37 mouse cellular contexts compared by ENCODE assay signal in the genomic region with DNA sequence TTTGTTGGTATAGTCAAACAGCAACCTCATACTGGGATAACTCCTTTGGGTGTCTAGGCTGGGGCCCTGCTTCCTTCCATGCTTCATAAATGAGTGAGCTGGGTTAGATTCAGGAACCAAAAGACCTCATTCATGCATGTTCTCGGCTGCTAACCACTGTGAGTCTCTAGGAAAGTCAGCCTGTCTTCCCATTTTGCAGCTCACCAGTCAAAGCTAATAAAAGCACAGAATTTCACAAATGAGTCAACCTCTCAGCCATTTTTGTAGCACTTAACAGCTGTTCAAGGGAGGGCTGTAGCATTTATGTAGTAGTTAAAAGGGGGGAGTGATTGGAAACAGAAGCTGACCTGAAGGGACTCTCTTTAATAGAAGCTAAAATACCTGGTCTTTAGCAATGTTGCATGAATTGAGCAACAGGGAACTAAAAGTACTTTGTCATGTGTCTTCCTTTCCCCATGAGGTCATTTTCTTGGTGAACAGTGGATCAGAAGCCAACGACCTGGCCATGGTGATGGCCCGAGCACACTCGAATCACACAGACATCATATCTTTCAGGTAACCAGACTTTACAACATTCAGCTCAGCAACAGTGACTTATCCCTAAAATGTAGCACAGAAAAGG. TPM values are rescaled to one million over a fixed set of nuclear protein-coding genes. Genes with fewer than 3 reads are reported as not detected.
DNase-seq lines count a peak whose midpoint lies in the region; ATAC-seq and TF ChIP-seq lines count a peak whose summit lies in the region.
"Had no signal": no experiment of that assay in that cellular context is flagged by ENCODE, and none has a peak within 500 bp of the region (broad histone marks: within the 10 kb centered on the region; RNA-seq: fewer than 3 reads in every experiment).

No protein-coding gene starts in this region.

- H3K27ac ChIP-seq in liver, embryonic 13.5 days: 0 out of 2 replicates have a peak overlapping the region, but pooled peaks have one; percentile 1
- no peak overlapping the region for H3K27ac ChIP-seq in liver, embryonic 12.5 days
- peak overlapping the region; percentile 84 for H3K27ac ChIP-seq in liver, postnatal 0 days (ENCODE audit: low read depth)
- H3K27ac ChIP-seq: forebrain, embryonic 13.5 days; gastrocnemius, adult 2 months; heart, embryonic 13.5 days; hindbrain, embryonic 10.5 days; hindbrain, embryonic 15.5 days; liver, embryonic 15.5 days; neural tube, embryonic 12.5 days; stomach, embryonic 15.5 days had no signal

- TF ChIP-seq EP300 in liver, postnatal 0 days (IDR thresholded peaks at IDR 0.05; ENCODE audit: low read depth): peak; percentile 68

- no peaks in the 10 kb centered on the region for H3K36me3 ChIP-seq in liver, embryonic 13.5 days
- no peaks in the 10 kb centered on the region for H3K36me3 ChIP-seq in liver, embryonic 12.5 days
- H3K36me3 ChIP-seq in liver, postnatal 0 days (replicated peaks; ENCODE audit: insufficient read depth, low read length): no peaks in the 10 kb centered on the region
- H3K36me3 ChIP-seq: heart, embryonic 13.5 days; hindbrain, embryonic 10.5 days; hindbrain, embryonic 15.5 days; liver, embryonic 15.5 days; neural tube, embryonic 12.5 days; stomach, embryonic 15.5 days had no signal

- peak; percentile 7 to 9 for DNase-seq in left cerebral cortex, adult 9 months (ENCODE audit: low spot score in 2 of 2)
- no peak for DNase-seq in left cerebral cortex, postnatal 36 days (ENCODE audit: low spot score in 2 of 2)
- DNase-seq in liver, embryonic 13.5 days: no peak
- peak; percentile 61 for DNase-seq in brain, adult 2 months (ENCODE audit: low read depth, low spot score)
- DNase-seq in liver, postnatal 0 days: peak; percentile 15
- DNase-seq in layer of hippocampus, adult 18-20 months (ENCODE audit: low spot score in 2 of 2): no peak
- DNase-seq: adrenal gland, adult 8-10 months; cerebellum, adult 8-10 months; cerebellum, postnatal 36 days; gastrocnemius, adult 2 months; gastrocnemius, postnatal 36 days; heart, adult 18-20 months; heart, postnatal 14 days; kidney, adult 11 months; kidney, postnatal 14 days; left cerebral cortex, postnatal 4 days; lung, postnatal 36 days; thymus, postnatal 25 days had no signal

- WGBS in liver, embryonic 13.5 days (ENCODE audit: insufficient replicate concordance): 62% methylated on average over 4 of the region's 4 CpGs
- 64% methylated on average over 4 of the region's 4 CpGs for WGBS in liver, embryonic 12.5 days (ENCODE audit: insufficient replicate concordance)
- WGBS in liver, postnatal 0 days (ENCODE audit: insufficient replicate concordance): 54% methylated on average over 4 of the region's 4 CpGs

- TF ChIP-seq CTCF in liver, postnatal 0 days (IDR thresholded peaks at IDR 0.05; ENCODE audit: low read depth): no peak

- 0 out of 2 replicates have a peak, but pooled peaks cover 4% of the 10 kb centered on the region for H3K4me1 ChIP-seq in liver, embryonic 13.5 days (replicated peaks)
- H3K4me1 ChIP-seq in liver, embryonic 12.5 days: no peaks in the 10 kb centered on the region
- H3K4me1 ChIP-seq in liver, postnatal 0 days (ENCODE audit: insufficient read depth): peaks cover 11% of the 10 kb centered on the region; the same call in 1 of the 2 replicates
- H3K4me1 ChIP-seq: forebrain, embryonic 13.5 days; hindbrain, embryonic 10.5 days; hindbrain, embryonic 15.5 days; neural tube, embryonic 12.5 days; stomach, embryonic 15.5 days had no signal

- no peak for ATAC-seq in liver, embryonic 13.5 days (ENCODE audit: low read depth)
- no peak for ATAC-seq in liver, embryonic 12.5 days
- ATAC-seq in liver, postnatal 0 days: peak; percentile 72
- ATAC-seq: CD4-positive, CD25-positive, alpha-beta regulatory T cell, adult 4 months; forebrain, embryonic 13.5 days; inflammation-experienced regulatory T-cells, adult 6 months; midbrain, embryonic 16.5 days had no signal

- no peak overlapping the region for H3K9ac ChIP-seq in liver, embryonic 13.5 days
- no peak overlapping the region for H3K9ac ChIP-seq in liver, embryonic 12.5 days
- H3K9ac ChIP-seq in liver, postnatal 0 days (replicated peaks): no peak overlapping the region
- H3K9ac ChIP-seq: forebrain, embryonic 13.5 days; heart, embryonic 13.5 days; hindbrain, embryonic 15.5 days; liver, embryonic 15.5 days; neural tube, embryonic 12.5 days; stomach, embryonic 15.5 days had no signal

- no peak overlapping the region for H3K4me2 ChIP-seq in liver, embryonic 13.5 days
- H3K4me2 ChIP-seq in liver, embryonic 12.5 days: no peak overlapping the region
- no peak overlapping the region for H3K4me2 ChIP-seq in liver, postnatal 0 days (ENCODE audit: low read depth, low read length)
- H3K4me2 ChIP-seq: forebrain, embryonic 13.5 days; heart, embryonic 13.5 days; hindbrain, embryonic 15.5 days; liver, embryonic 15.5 days; midbrain, embryonic 11.5 days; neural tube, embryonic 12.5 days; stomach, embryonic 15.5 days had no signal

- H3K4me3 ChIP-seq in liver, embryonic 13.5 days (replicated peaks): no peak overlapping the region
- H3K4me3 ChIP-seq in liver, embryonic 12.5 days: no peak overlapping the region
- H3K4me3 ChIP-seq in liver, postnatal 0 days (ENCODE audit: low read depth, low read length): no peak overlapping the region
- H3K4me3 ChIP-seq: forebrain, embryonic 13.5 days; gastrocnemius, adult 2 months; heart, embryonic 13.5 days; hindbrain, embryonic 10.5 days; hindbrain, embryonic 15.5 days; liver, embryonic 15.5 days; neural tube, embryonic 12.5 days; stomach, embryonic 15.5 days had no signal

- no peaks in the 10 kb centered on the region for H3K9me3 ChIP-seq in liver, embryonic 13.5 days (replicated peaks)
- no peaks in the 10 kb centered on the region for H3K9me3 ChIP-seq in liver, embryonic 12.5 days (replicated peaks)
- no peaks in the 10 kb centered on the region for H3K9me3 ChIP-seq in liver, postnatal 0 days (ENCODE audit: low read length)
- H3K9me3 ChIP-seq: forebrain, embryonic 13.5 days; heart, embryonic 13.5 days; hindbrain, embryonic 10.5 days; hindbrain, embryonic 15.5 days; liver, embryonic 15.5 days; neural tube, embryonic 12.5 days; stomach, embryonic 15.5 days had no signal

- no peaks in the 10 kb centered on the region for H3K27me3 ChIP-seq in liver, embryonic 13.5 days
- no peaks in the 10 kb centered on the region for H3K27me3 ChIP-seq in liver, embryonic 12.5 days (replicated peaks)
- H3K27me3 ChIP-seq in liver, postnatal 0 days (ENCODE audit: insufficient read depth, low read length): no peaks in the 10 kb centered on the region
- H3K27me3 ChIP-seq: forebrain, embryonic 13.5 days; heart, embryonic 13.5 days; hindbrain, embryonic 15.5 days; liver, embryonic 15.5 days; neural tube, embryonic 12.5 days; stomach, embryonic 15.5 days had no signal

- intact Hi-C loops in left cerebral cortex, postnatal 36 days (cut with DNase I): no loop called here

RNA-seq across cellular contexts. Expression of gene Agxt2, which starts 20.1 kb away (rescaled TPM):
- not detected for total RNA-seq in left cerebral cortex, postnatal 36 days (2021)
- polyA plus RNA-seq in liver, embryonic 13.5 days (2015; fragmentation: Nextera tagmentation; extraction: Ambion mirVana): 6.8 and 7.0 TPM in 2 replicates
- polyA plus RNA-seq in liver, embryonic 12.5 days (2016; fragmentation: Nextera tagmentation; extraction: Ambion mirVana): 3.7 and 4.9 TPM in 2 replicates
- polyA plus RNA-seq in liver, postnatal 0 days (2015; fragmentation: Nextera tagmentation; extraction: Ambion mirVana): 22.9 and 23.6 TPM in 2 replicates
- not detected for total RNA-seq in layer of hippocampus, adult 18-20 months (2021)
- total RNA-seq: gastrocnemius, adult 2 months; gastrocnemius, postnatal 36 days; heart, postnatal 14 days; layer of hippocampus, postnatal 25 days; left cerebral cortex, postnatal 4 days; megakaryocyte, adult 5-6 weeks had no signal
- polyA plus RNA-seq: CD4-positive, CD25-positive, alpha-beta regulatory T cell, adult 4 months; embryonic facial prominence, embryonic 11.5 days; forebrain, embryonic 13.5 days; frontal cortex, adult 2 months; heart, embryonic 13.5 days; hindbrain, embryonic 10.5 days; hindbrain, embryonic 15.5 days; inflammation-experienced regulatory T-cells, adult 6 months; midbrain, embryonic 11.5 days; midbrain, embryonic 16.5 days; neural tube, embryonic 12.5 days had no signal

RNA-seq across cellular contexts. Expression of gene Gm21973, which starts 53.3 kb away (rescaled TPM):
- not detected for total RNA-seq in left cerebral cortex, postnatal 36 days (2021)
- polyA plus RNA-seq in liver, embryonic 13.5 days (2015; fragmentation: Nextera tagmentation; extraction: Ambion mirVana): not detected in 2 replicates
- not detected in 2 replicates for polyA plus RNA-seq in liver, embryonic 12.5 days (2016; fragmentation: Nextera tagmentation; extraction: Ambion mirVana)
- not detected in 2 replicates for polyA plus RNA-seq in liver, postnatal 0 days (2015; fragmentation: Nextera tagmentation; extraction: Ambion mirVana)
- not detected for total RNA-seq in layer of hippocampus, adult 18-20 months (2021)
- total RNA-seq: adrenal gland, postnatal 4 days; gastrocnemius, adult 2 months; gastrocnemius, postnatal 36 days; heart, adult 18-20 months; heart, postnatal 14 days; layer of hippocampus, postnatal 25 days; left cerebral cortex, postnatal 4 days; megakaryocyte, adult 5-6 weeks had no signal
- polyA plus RNA-seq: CD4-positive, CD25-positive, alpha-beta regulatory T cell, adult 4 months; embryonic facial prominence, embryonic 11.5 days; forebrain, embryonic 13.5 days; frontal cortex, adult 2 months; heart, embryonic 13.5 days; hindbrain, embryonic 10.5 days; hindbrain, embryonic 15.5 days; inflammation-experienced regulatory T-cells, adult 6 months; kidney, embryonic 14.5 days; liver, embryonic 15.5 days; lung, embryonic 16.5 days; midbrain, embryonic 11.5 days; midbrain, embryonic 16.5 days; neural tube, embryonic 12.5 days had no signal

Comparison
In these comparisons a context has a peak if more than half of its experiments do, and no peak if none do; other contexts are left out.
1. DNase-seq: peak in left cerebral cortex, adult 9 months (2 of 2), brain, adult 2 months (single experiment) and liver, postnatal 0 days (single experiment); none in left cerebral cortex, postnatal 36 days (0 of 2), liver, embryonic 13.5 days (single experiment) and layer of hippocampus, adult 18-20 months (0 of 2).